Mouse (Mus musculus) stomach, postnatal 0 days (tissue): Measurements from ENCODE around the gene Ctdspl.

Experiments used
- CTCF ChIP-seq: IDR thresholded peaks from 2 replicates; pipeline ENCODE4 v1.5.1; 2016; ENCODE audit warnings: antibody characterized with exemption, low read depth, mild to moderate bottlenecking, moderate library complexity
- EP300 ChIP-seq: optimal IDR thresholded peaks from 2 replicates; pipeline ENCODE3; 2016; ENCODE audit warnings: antibody characterized with exemption

GRCm38 (mm10) chr9:118973028-118973427 lies 46.8 kb downstream of the Ctdspl start:
- TF ChIP-seq EP300 (no peak), CTCF (no peak)
